Mouse (Mus musculus): Measurements from ENCODE around the gene Zp3.

DNA sequence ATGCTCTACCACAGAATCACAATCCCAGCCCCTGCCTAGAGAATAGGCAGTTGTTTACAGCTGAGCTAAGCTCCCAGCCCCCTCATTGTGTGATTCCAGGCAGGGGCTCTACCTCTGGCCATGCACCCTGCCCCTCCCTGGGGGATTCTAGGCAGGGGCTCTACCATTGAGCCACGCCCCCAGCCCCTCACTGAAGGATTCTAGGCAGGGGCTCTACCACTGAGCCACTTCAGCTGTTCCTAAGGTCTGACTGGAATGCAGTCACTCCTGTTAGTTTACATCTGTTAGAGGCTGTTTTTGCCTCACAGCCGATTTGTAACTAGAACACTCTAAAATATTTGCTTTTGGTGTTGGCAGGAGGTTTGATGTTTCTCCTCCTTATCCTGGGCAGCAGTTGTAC lies 22.4 kb downstream of the Zp3 start:
- TF ChIP-seq CTCF (IDR thresholded peaks at IDR 0.05; ENCODE audit: control insufficient read depth, insufficient read depth, insufficient replicate concordance, low read depth, low read length): no peak
- TF ChIP-seq POLR2A (IDR thresholded peaks at IDR 0.05; ENCODE audit: control insufficient read depth, low read depth, low read length): no peak

Measured in testis, adult 2 months (tissue).